Mouse (Mus musculus) heart, postnatal 4 days (tissue): ENCODE measurements around the gene Timm22. TPM values are rescaled to one million over a fixed set of nuclear protein-coding genes. Genes with fewer than 3 reads are reported as not detected.
A peak's percentile ranks its signal among the peaks of the same experiment; 100 is the strongest.

Source experiments
- DNase-seq: peaks from one replicate; pipeline ENCODE4 v3.0.0; 2021
- total RNA-seq, 2 experiments: library from RNA; stranded (reverse); gene quantifications; 2 replicates each; pipeline ENCODE4 v1.2.3; 2021

The Timm22 gene
- total RNA-seq, 2 experiments from 2014 or later: 38.9 to 48.2 TPM

GRCm38 (mm10) chr11:76436864-76437437 lies 30.2 kb downstream of the Timm22 start:
- DNase-seq: peak; percentile 78

- DNase-seq: no peak
Observed at GRCm38 (mm10) chr11:76439666-76440065, 32.9 kb downstream of the Timm22 start.

GRCm38 (mm10) chr11:76445459-76445858 lies 38.7 kb downstream of the Timm22 start:
- DNase-seq: no peak

- no peak for DNase-seq
Observed at GRCm38 (mm10) chr11:76446251-76446650, 39.5 kb downstream of the Timm22 start.

- DNase-seq: peak; percentile 57
Observed at GRCm38 (mm10) chr11:76449520-76450201, 42.9 kb downstream of the Timm22 start.

GRCm38 (mm10) chr11:76450202-76450561 lies 43.4 kb downstream of the Timm22 start:
- DNase-seq: no peak

- DNase-seq: peak; percentile 87
Observed at GRCm38 (mm10) chr11:76454492-76454891, 47.7 kb downstream of the Timm22 start.

- peak; percentile 93 for DNase-seq
Observed at GRCm38 (mm10) chr11:76456233-76456632, 49.5 kb downstream of the Timm22 start.

- no peak for DNase-seq
Observed at GRCm38 (mm10) chr11:76456897-76457296, 50.1 kb downstream of the Timm22 start.

- no peak for DNase-seq
Observed at GRCm38 (mm10) chr11:76458730-76459129, 52.0 kb downstream of the Timm22 start.

GRCm38 (mm10) chr11:76459489-76459888 lies 52.7 kb downstream of the Timm22 start:
- DNase-seq: no peak

GRCm38 (mm10) chr11:76461201-76461600 lies 54.4 kb downstream of the Timm22 start:
- DNase-seq: no peak

- no peak for DNase-seq
Observed at GRCm38 (mm10) chr11:76461696-76462095, 54.9 kb downstream of the Timm22 start.

GRCm38 (mm10) chr11:76465879-76466278 lies 59.1 kb downstream of the Timm22 start:
- no peak for DNase-seq

Other genes starting within 250 kb of the Timm22 start
- 10 to 100 TPM; 30.8 to 31.4 TPM for gene Vps53, start 227.3 kb upstream of the Timm22 start, total RNA-seq
- gene Fam57a, start 227.3 kb upstream of the Timm22 start, total RNA-seq: 10 to 100 TPM in 1 of 2 experiments, 1 to 10 TPM in 1; 9.0 to 10.6 TPM
- gene Dbil5, start 189.3 kb upstream of the Timm22 start, total RNA-seq: under 1 TPM in 1 of 2 experiments, not detected in 1; 0.50 TPM
- 1 to 10 TPM; 5.3 to 6.6 TPM for gene Gemin4, start 189.3 kb upstream of the Timm22 start, total RNA-seq
- 10 to 100 TPM; 17.8 to 18.4 TPM for gene Mrm3, start 163.2 kb upstream of the Timm22 start, total RNA-seq
- 10 to 100 TPM; 54.1 to 57.5 TPM for gene Glod4, start 163.2 kb upstream of the Timm22 start, total RNA-seq
- 10 to 100 TPM; 17.2 to 20.5 TPM for gene Nxn, start 7.8 kb upstream of the Timm22 start, total RNA-seq
- gene Abr, start 215.4 kb downstream of the Timm22 start, total RNA-seq: 10 to 100 TPM; 40.6 to 41.5 TPM